Mouse (Mus musculus) liver, embryonic 11.5 days (tissue): ENCODE measurements around the gene Megf6. TPM values are rescaled to one million over a fixed set of nuclear protein-coding genes. Genes with fewer than 3 reads are reported as not detected.
A peak's percentile ranks its signal among the peaks of the same experiment; 100 is the strongest.

ENCODE experiments used
- ATAC-seq: fragments of 200-750 bp; cut with Nextera tagmentation; replicated peaks from 2 replicates; pipeline ENCODE4 v1.8.0; 2017; ENCODE audit warnings: moderate number of reproducible peaks, mild to moderate bottlenecking, moderate TSS enrichment, moderate library complexity; ENCODE audit not compliant: low FRiP score
- DNase-seq: peaks from one replicate; pipeline ENCODE4 v3.0.0-alpha.2; 2017; ENCODE audit warnings: low spot score
- H3K27ac ChIP-seq: fragments of 300-500 bp; sonication (generic); 2 replicates; pipeline ENCODE4 v1.5.1; 2014; ENCODE audit warnings: mild to moderate bottlenecking, low read depth, low read length, control low read depth
- H3K27me3 ChIP-seq: fragments of 300-500 bp; sonication (generic); replicated peaks from 2 replicates; pipeline ENCODE4 v1.6.1; 2014; ENCODE audit warnings: low read length, mixed read lengths; ENCODE audit not compliant: control insufficient read depth, insufficient read depth
- H3K36me3 ChIP-seq: fragments of 300-500 bp; sonication (generic); 2 replicates; pipeline ENCODE4 v1.6.1; 2014; ENCODE audit warnings: mild to moderate bottlenecking, low read length, moderate library complexity, mixed read lengths; ENCODE audit not compliant: control insufficient read depth, insufficient read depth
- H3K4me1 ChIP-seq: fragments of 300-500 bp; sonication (generic); replicated peaks from 2 replicates; pipeline ENCODE4 v1.6.1; 2014; ENCODE audit warnings: low read length, mixed read lengths; ENCODE audit not compliant: control insufficient read depth, insufficient read depth
- H3K4me2 ChIP-seq: fragments of 300-500 bp; sonication (generic); 2 replicates; pipeline ENCODE4 v1.6.1; 2014; ENCODE audit warnings: mild to moderate bottlenecking, control low read depth, moderate library complexity
- H3K4me3 ChIP-seq: fragments of 300-500 bp; sonication (generic); 2 replicates; pipeline ENCODE4 v1.5.1; 2014; ENCODE audit warnings: low read depth, low read length, control low read depth
- H3K9ac ChIP-seq: fragments of 300-500 bp; sonication (generic); 2 replicates; pipeline ENCODE4 v1.6.1; 2014; ENCODE audit warnings: low read depth, low read length, control low read depth
- H3K9me3 ChIP-seq: fragments of 300-500 bp; sonication (generic); 2 replicates; pipeline ENCODE4 v1.6.1; 2016; ENCODE audit warnings: low read length, inconsistent platforms, mixed read lengths; ENCODE audit not compliant: control insufficient read depth
- WGBS: fragments of 180-500 bp; shearing (Covaris S2); extraction: QIAGEN DNeasy Blood & Tissue Kit; methylation state at CpG from one replicate; pipeline ENCODE4 v1.1.7; 2014; 5-methylcytosine and 5-hydroxymethylcytosine counted together
- polyA plus RNA-seq: library from polyadenylated mRNA; unstranded; fragments of >200 nt; fragmentation: Nextera tagmentation; extraction: Ambion mirVana; gene quantifications from 2 replicates; pipeline ENCODE4 v1.2.1, GENCODE M21; 2014

Megf6 gene
- polyA plus RNA-seq = 5.8 and 5.9 TPM in 2 replicates

DNA sequence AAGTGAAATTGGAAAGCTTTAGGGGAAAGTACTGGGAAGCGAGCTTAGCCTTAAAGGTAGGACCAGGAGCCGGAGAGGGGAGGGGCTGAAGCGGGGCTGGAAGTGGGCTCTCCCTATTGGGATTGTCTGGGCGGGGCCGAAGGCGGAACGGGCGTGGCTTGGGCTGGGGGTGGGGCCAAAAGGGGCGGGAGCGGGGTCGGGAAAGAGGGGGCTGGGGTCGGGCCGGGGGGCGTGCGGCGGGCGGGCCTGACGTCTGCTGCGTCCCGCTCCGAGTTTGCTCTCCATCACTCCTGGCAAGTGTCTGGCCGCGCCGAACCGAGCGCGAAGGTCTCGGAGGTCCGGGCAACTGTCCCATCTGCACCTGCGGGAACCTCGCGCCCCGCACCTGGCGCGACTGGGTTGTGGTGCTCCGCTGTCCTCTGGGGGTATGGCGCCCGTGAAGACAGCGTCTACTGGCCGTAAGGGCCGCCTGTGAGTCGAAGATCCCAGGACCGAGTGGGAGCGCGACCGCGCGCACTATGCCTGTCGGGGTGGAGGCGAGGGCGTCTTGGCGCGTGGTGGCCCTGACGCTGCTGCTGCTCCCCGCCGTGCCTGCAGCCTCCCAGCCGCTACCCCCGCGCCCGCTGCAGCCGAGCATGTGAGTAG is at the start of gene Megf6:
Megf6 (plus strand) TSS at position 225 of the 645 bp plus-strand sequence.
- Histone ChIP-seq H3K4me2 (peak within 1 kb of the TSS; percentile 83), H3K36me3 (no peaks in the 10 kb centered on the region), H3K9ac (0 out of 2 replicates have a peak within 1 kb of the TSS, but pooled peaks have one; percentile 7), H3K9me3 (no peaks in the 10 kb centered on the region), H3K27me3 (peaks cover 58% of the 10 kb centered on the region), H3K27ac (no peak within 1 kb of the TSS), H3K4me3 (peak within 1 kb of the TSS; percentile 57), H3K4me1 (0 out of 2 replicates have a peak, but pooled peaks cover 2% of the 10 kb centered on the region)
- under 1% methylated on average over 59 of the region's 61 CpGs for WGBS
- peak; percentile 52; the same call in 1 of the 2 replicates for ATAC-seq
- DNase-seq = peak; percentile 64

DNA sequence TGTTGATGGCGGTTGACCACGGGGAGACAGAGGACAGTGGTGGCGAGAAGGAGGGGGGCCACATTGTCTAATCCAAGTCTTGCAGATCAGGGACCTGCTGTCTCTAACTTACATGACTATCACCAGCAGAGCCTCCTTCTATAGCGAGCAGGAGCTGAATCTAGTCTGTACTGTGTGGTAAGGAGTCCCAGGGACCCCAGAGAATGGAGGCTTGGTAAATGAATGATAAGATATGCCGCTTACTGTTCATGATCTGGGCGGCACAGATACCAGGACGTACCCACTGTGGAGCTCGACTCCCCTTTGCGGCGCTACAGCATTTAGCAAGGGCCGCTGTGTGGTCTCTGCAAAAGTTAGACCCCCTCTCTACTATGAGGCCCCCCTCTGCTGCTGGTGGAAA is 48.7 kb upstream of the Megf6 start:
- H3K9me3 ChIP-seq = no peaks in the 10 kb centered on the region
- 51% methylated on average over 11 of the region's 11 CpGs for WGBS
- H3K4me2 ChIP-seq = peak overlapping the region; percentile 41
- no peak overlapping the region; the same call in 1 of the 2 replicates for H3K9ac ChIP-seq
- no peaks in the 10 kb centered on the region for H3K27me3 ChIP-seq
- no peaks in the 10 kb centered on the region for H3K36me3 ChIP-seq
- H3K27ac ChIP-seq = peak overlapping the region; percentile 89
- peak; percentile 97 for ATAC-seq
- no peak for DNase-seq
- peaks cover 23% of the 10 kb centered on the region for H3K4me1 ChIP-seq
- no peak overlapping the region for H3K4me3 ChIP-seq

DNA sequence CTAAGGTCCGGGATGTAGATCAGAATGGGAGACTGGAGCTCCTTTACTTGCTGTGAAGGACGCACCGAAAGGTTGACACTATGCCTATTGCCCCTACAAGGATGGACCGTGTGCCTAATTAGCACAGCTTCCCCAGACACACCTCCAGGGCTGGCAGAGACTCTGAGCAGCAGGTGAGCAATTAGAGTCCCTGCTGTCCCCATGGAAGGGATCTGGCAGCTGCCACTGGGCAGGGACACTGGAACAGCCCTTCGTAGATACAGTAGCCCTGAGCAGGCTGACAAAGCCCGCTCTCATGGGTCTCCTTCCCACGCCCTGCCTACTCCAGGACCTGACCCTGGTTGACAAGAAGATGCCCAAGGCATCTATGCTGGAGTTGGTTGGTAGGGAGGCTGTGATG is 48.2 kb upstream of the Megf6 start:
- peak overlapping the region; percentile 89 for H3K27ac ChIP-seq

DNA sequence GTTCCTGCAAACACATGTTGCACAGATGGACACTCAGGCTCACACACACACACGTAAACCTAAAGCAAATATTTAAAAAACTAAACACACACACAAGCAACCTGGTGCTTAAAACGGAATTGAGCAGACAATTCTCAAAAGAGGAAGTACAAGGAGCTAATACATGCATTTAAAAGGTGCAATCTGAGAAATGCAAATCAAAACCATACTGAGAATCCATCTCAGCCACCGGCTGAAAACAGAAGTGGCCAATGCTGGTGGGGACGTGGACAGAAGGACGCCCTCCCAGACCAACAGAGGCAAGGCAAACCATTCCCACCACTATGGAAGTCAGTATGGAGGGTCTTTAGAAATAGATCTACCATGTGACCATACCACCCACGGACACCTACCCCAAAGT is 47.0 kb upstream of the Megf6 start:
- H3K36me3 ChIP-seq = no peaks in the 10 kb centered on the region
- no peak for ATAC-seq
- no peak for DNase-seq
- no peak overlapping the region for H3K4me2 ChIP-seq
- no peak overlapping the region for H3K27ac ChIP-seq
- peaks cover 22% of the 10 kb centered on the region for H3K4me1 ChIP-seq
- 0 out of 2 replicates have a peak, but pooled peaks cover 2% of the 10 kb centered on the region for H3K27me3 ChIP-seq
- H3K4me3 ChIP-seq = no peak overlapping the region
- WGBS = 66% methylated on average over 6 of the region's 6 CpGs
- no peaks in the 10 kb centered on the region for H3K9me3 ChIP-seq
- H3K9ac ChIP-seq = no peak overlapping the region

More for the DNA sequence above, 48.2 kb upstream of the Megf6 start:
- peaks cover 23% of the 10 kb centered on the region for H3K4me1 ChIP-seq
- H3K4me3 ChIP-seq = no peak overlapping the region
- H3K9me3 ChIP-seq = no peaks in the 10 kb centered on the region
- ATAC-seq (peak; percentile 32; the same call in 1 of the 2 replicates), DNase-seq (no peak)
- peak overlapping the region; percentile 41 for H3K4me2 ChIP-seq
- H3K27me3 ChIP-seq = no peaks in the 10 kb centered on the region
- no peaks in the 10 kb centered on the region for H3K36me3 ChIP-seq
- WGBS = 65% methylated on average over 7 of the region's 7 CpGs
- no peak overlapping the region for H3K9ac ChIP-seq

DNA sequence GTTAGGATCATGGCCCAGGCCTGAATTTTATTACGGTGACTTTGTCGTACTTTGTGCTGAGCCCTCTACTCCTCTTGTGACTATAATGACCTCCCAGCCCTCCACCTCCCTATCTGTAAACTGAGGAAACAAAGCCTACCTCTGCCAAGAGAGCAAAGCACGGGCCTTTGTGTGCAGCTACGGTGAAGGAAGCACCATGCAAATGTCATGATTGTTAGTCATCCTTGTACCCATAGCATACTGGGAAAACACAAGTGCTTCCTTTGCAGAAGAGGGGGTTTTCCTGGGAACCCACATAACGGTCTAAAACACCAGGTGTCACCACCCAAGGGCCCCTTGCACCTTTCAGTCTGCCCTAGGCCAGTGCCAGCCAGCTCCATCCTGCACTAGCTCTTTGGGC is 45.3 kb upstream of the Megf6 start:
- DNase-seq (no peak), ATAC-seq (no peak)
- no peaks in the 10 kb centered on the region for H3K9me3 ChIP-seq
- WGBS = 58% methylated on average over 5 of the region's 5 CpGs
- H3K4me3 ChIP-seq = no peak overlapping the region
- H3K27ac ChIP-seq = no peak overlapping the region
- peaks cover 5% of the 10 kb centered on the region; the same call in 1 of the 2 replicates for H3K27me3 ChIP-seq
- H3K36me3 ChIP-seq = no peaks in the 10 kb centered on the region
- no peak overlapping the region for H3K4me2 ChIP-seq
- peaks cover 16% of the 10 kb centered on the region for H3K4me1 ChIP-seq
- no peak overlapping the region for H3K9ac ChIP-seq

DNA sequence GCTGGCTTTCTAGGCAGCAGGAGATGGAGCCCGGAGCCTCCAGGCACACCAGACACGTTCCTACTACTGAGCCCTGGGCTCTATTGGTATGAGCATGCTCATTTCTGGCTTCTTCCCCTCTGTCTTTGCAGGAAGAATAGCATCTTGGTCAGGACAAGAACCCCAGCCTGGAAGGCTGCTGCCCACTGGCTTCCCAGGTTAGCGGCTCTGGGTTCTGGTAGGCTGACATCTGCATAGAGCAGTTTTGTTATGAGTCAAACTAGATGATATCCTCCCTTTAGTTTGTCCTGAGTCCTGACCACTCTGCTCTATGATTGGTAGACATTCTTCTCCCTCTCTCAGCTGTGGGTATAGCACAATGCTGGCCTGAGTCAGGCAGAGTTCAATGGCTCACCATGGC is 43.3 kb upstream of the Megf6 start:
- Histone ChIP-seq H3K4me1 (peaks cover 7% of the 10 kb centered on the region), H3K36me3 (no peaks in the 10 kb centered on the region), H3K4me2 (no peak overlapping the region), H3K9me3 (no peaks in the 10 kb centered on the region), H3K27ac (no peak overlapping the region), H3K9ac (no peak overlapping the region), H3K27me3 (peaks cover 5% of the 10 kb centered on the region), H3K4me3 (no peak overlapping the region)
- 74% methylated on average over 3 of the region's 3 CpGs for WGBS
- DNase-seq (no peak), ATAC-seq (no peak)

DNA sequence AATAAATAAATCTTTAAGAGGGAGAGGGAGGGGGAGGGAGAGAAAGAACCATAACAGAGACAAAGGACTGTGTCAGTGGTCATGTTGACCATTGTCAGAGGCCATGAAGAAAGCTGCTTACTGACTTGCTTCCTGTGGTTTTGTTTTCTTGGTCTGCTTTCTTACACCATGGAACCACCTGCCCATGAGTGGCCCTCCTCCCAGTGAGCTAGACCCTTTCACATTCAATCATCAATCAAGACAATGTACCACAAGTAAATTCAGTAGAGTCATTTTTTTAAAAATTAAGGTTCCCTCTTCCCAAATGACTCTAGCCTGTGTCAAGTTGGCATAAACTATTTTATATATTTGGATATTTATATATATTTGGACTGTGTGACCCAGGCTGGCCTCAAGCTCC is 40.6 kb upstream of the Megf6 start:
- Histone ChIP-seq H3K9me3 (no peaks in the 10 kb centered on the region), H3K4me2 (no peak overlapping the region), H3K27me3 (peaks cover 16% of the 10 kb centered on the region), H3K27ac (no peak overlapping the region), H3K36me3 (no peaks in the 10 kb centered on the region), H3K4me1 (no peaks in the 10 kb centered on the region), H3K4me3 (no peak overlapping the region), H3K9ac (no peak overlapping the region)
- DNase-seq (no peak), ATAC-seq (no peak)

DNA sequence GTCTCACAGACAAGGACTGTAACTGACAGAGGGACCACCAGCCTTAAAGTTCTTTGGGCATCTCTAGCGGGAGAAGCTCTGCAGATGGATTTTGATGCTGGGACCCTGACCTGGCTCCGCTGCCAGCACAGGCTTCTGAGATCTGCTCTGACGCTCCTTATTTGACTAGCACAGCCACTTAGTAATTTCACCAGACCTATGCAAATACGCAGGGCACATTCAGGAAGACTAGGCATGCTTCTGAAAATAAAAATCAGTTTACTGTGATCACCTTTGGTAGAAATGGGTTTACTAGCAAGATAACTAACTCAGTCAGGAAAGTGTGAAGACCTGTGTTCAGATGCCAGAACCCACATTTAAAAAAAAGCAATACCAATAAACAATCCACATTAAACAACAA is 38.6 kb upstream of the Megf6 start:
- Histone ChIP-seq H3K4me3 (no peak overlapping the region), H3K27ac (no peak overlapping the region), H3K36me3 (no peaks in the 10 kb centered on the region), H3K9me3 (no peaks in the 10 kb centered on the region), H3K4me1 (no peaks in the 10 kb centered on the region), H3K9ac (no peak overlapping the region), H3K27me3 (peaks cover 28% of the 10 kb centered on the region), H3K4me2 (no peak overlapping the region)
- ATAC-seq = no peak
- WGBS = 70% methylated on average over 4 of the region's 4 CpGs
- DNase-seq = no peak

DNA sequence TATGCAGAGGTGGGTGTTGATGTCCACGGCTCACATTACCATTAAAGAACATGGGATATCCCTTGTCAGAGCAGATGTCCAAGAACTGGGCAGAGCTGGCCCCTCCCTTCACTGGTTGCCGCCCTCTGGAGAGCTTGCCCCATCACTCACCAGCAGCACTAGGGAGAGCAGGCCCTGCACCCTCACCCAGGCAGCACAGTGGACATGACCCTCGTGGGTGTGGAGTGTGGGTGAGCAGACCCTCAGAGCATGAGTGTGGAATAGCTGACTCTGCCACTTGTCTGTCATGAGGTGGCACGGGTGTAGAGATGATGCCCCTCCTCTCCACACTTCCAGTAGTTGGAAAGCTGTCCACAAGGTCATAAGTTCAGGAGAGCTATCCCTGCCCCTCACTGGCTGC is 35.7 kb upstream of the Megf6 start:
- Histone ChIP-seq H3K4me2 (no peak overlapping the region), H3K9ac (no peak overlapping the region), H3K9me3 (no peaks in the 10 kb centered on the region), H3K36me3 (no peaks in the 10 kb centered on the region), H3K27ac (no peak overlapping the region), H3K4me3 (no peak overlapping the region), H3K4me1 (no peaks in the 10 kb centered on the region), H3K27me3 (peaks cover 53% of the 10 kb centered on the region)
- 60% methylated on average over 4 of the region's 4 CpGs for WGBS
- DNase-seq (no peak), ATAC-seq (0 out of 2 replicates have a peak, but pooled peaks have one; percentile 20)
